Mouse (Mus musculus): ENCODE results near the gene Pdx1. TPM values are rescaled to one million over a fixed set of nuclear protein-coding genes. Genes with fewer than 3 reads are reported as not detected.

The Pdx1 gene
- total and polyA plus RNA-seq, 3 experiments, result not detected

DNA sequence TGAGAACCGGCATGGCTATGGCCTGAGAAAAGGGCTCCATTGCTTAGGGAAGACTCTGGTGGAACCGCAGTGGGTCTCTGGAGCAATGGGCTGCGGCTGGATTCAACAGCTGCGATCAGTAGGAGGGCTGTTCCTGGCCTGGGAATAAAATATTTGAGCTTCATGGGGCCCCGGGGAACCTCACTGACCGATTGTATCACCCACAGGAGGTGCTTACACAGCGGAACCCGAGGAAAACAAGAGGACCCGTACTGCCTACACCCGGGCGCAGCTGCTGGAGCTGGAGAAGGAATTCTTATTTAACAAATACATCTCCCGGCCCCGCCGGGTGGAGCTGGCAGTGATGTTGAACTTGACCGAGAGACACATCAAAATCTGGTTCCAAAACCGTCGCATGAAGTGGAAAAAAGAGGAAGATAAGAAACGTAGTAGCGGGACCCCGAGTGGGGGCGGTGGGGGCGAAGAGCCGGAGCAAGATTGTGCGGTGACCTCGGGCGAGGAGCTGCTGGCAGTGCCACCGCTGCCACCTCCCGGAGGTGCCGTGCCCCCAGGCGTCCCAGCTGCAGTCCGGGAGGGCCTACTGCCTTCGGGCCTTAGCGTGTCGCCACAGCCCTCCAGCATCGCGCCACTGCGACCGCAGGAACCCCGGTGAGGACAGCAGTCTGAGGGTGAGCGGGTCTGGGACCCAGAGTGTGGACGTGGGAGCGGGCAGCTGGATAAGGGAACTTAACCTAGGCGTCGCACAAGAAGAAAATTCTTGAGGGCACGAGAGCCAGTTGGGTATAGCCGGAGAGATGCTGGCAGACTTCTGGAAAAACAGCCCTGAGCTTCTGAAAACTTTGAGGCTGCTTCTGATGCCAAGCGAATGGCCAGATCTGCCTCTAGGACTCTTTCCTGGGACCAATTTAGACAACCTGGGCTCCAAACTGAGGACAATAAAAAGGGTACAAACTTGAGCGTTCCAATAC is 4.7 kb downstream of the Pdx1 start:
- no peak for TF ChIP-seq USF2 (IDR thresholded peaks at IDR 0.05; ENCODE audit: borderline replicate concordance in 1 of 2, insufficient read depth in 1 of 2, low read depth in 1 of 2, low read length in 2 of 2)
- no peak for TF ChIP-seq RAD21 (IDR thresholded peaks at IDR 0.05; ENCODE audit: low read depth, low read length)
- no peak for TF ChIP-seq BHLHE40 (IDR thresholded peaks at IDR 0.05; ENCODE audit: borderline replicate concordance, low read depth, low read length)
- no peak for TF ChIP-seq NELFE (IDR thresholded peaks at IDR 0.05; ENCODE audit: low read depth, low read length)
- Histone ChIP-seq H3K79me2 (ENCODE audit: control insufficient read depth, insufficient read depth, low read length, poor library complexity) (no peaks in the 10 kb centered on the region), H3K9ac (ENCODE audit: control insufficient read depth, low read depth, low read length, poor library complexity, severe bottlenecking) (no peak overlapping the region), H3K4me1 (ENCODE audit: control insufficient read depth in 1 of 2, insufficient read depth in 2 of 2, low read length in 2 of 2) (no peaks in the 10 kb centered on the region), H3K27ac (ENCODE audit: control insufficient read depth, low read depth, low read length) (no peak overlapping the region), H3K36me3 (ENCODE audit: control insufficient read depth in 1 of 2, insufficient read depth in 2 of 2, low read length in 2 of 2) (no peaks in the 10 kb centered on the region), H3K9me3 (replicated peaks; ENCODE audit: insufficient read depth, low read length) (no peaks in the 10 kb centered on the region), H3K4me3 (ENCODE audit: control insufficient read depth in 1 of 2, insufficient read depth in 1 of 2, low read depth in 2 of 2, low read length in 2 of 2) (no peak overlapping the region), H3K27me3 (ENCODE audit: control insufficient read depth in 1 of 2, insufficient read depth in 2 of 2, low read length in 2 of 2) (no peaks in the 10 kb centered on the region)
- no peak for DNase-seq (ENCODE audit: low read depth, low spot score)

DNA sequence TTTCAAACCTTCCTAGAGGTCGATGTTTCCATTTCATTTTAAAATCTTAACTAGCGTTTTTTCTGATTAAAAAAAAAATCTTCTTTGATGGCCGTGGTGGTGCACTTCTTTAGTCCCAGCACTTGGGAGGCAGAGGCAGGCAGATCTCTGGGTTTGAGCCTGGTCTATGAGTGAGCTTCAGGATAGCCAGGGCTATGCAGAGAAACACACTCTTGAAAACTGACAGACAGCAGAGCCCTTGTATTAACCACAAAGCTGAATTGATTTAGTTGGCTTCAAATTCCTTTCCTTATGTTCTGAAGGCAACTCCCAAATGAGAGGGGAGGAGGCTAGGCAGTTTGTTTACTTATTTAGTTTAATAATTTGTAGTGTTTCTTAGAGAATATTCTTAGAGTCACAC is 6.0 kb downstream of the Pdx1 start:
- H3K4me1 ChIP-seq (ENCODE audit: control insufficient read depth in 1 of 2, insufficient read depth in 2 of 2, low read length in 2 of 2), result no peaks in the 10 kb centered on the region
- no peaks in the 10 kb centered on the region for H3K79me2 ChIP-seq (ENCODE audit: control insufficient read depth, insufficient read depth, low read length, poor library complexity)
- no peaks in the 10 kb centered on the region for H3K9me3 ChIP-seq (replicated peaks; ENCODE audit: insufficient read depth, low read length)
- no peak overlapping the region for H3K27ac ChIP-seq (ENCODE audit: control insufficient read depth, low read depth, low read length)
- no peaks in the 10 kb centered on the region for H3K27me3 ChIP-seq (ENCODE audit: control insufficient read depth in 1 of 2, insufficient read depth in 2 of 2, low read length in 2 of 2)
- DNase-seq (ENCODE audit: low read depth, low spot score), result no peak
- no peak overlapping the region for H3K4me3 ChIP-seq (ENCODE audit: control insufficient read depth in 1 of 2, insufficient read depth in 1 of 2, low read depth in 2 of 2, low read length in 2 of 2)
- H3K36me3 ChIP-seq (ENCODE audit: control insufficient read depth in 1 of 2, insufficient read depth in 2 of 2, low read length in 2 of 2), result no peaks in the 10 kb centered on the region
- TF ChIP-seq MYC (IDR thresholded peaks at IDR 0.05; ENCODE audit: low read depth, low read length), result no peak
- TF ChIP-seq GATA1 (IDR thresholded peaks at IDR 0.05; ENCODE audit: low read depth, low read length), result no peak
- no peak for TF ChIP-seq POLR2A (IDR thresholded peaks at IDR 0.05; ENCODE audit: control insufficient read depth in 1 of 2, insufficient read depth in 1 of 2, low read depth in 1 of 2, low read length in 2 of 2, poor library complexity in 1 of 2)
- no peak for TF ChIP-seq E2F4 (IDR thresholded peaks at IDR 0.05; ENCODE audit: borderline replicate concordance, low read depth, low read length)
- TF ChIP-seq CHD1 (IDR thresholded peaks at IDR 0.05; ENCODE audit: low read depth, low read length), result no peak
- TF ChIP-seq ZKSCAN1 (IDR thresholded peaks at IDR 0.05; ENCODE audit: low read depth, low read length), result no peak
- TF ChIP-seq TCF12 (IDR thresholded peaks at IDR 0.05; ENCODE audit: low read depth, low read length), result no peak
- no peak overlapping the region for H3K9ac ChIP-seq (ENCODE audit: control insufficient read depth, low read depth, low read length, poor library complexity, severe bottlenecking)

Data from MEL (cell line).